Mouse (Mus musculus): Measurements from ENCODE around the gene Arid1b. TPM values are rescaled to one million over a fixed set of nuclear protein-coding genes. Genes with fewer than 3 reads are reported as not detected.

The Arid1b gene
- total and polyA plus RNA-seq, 3 experiments, result 11.6 to 49.1 (median 32.4) TPM

GRCm38 (mm10) chr17:5098727-5099126 is 104.6 kb downstream of the Arid1b start:
- H3K27me3 ChIP-seq (ENCODE audit: insufficient read depth, low read length), result no peaks in the 10 kb centered on the region
- ATAC-seq (ENCODE audit: extremely low read depth, insufficient number of reproducible peaks, low FRiP score, poor library complexity, severe bottlenecking) (peak; percentile 31; the same call in 1 of the 2 replicates), DNase-seq (ENCODE audit: low spot score) (peak; percentile 56)
- TF ChIP-seq POLR2AphosphoS5 (IDR thresholded peaks at IDR 0.05; ENCODE audit: insufficient replicate concordance, low read depth, low read length), result no peak
- TF ChIP-seq CTCF (IDR thresholded peaks at IDR 0.05; ENCODE audit: low read depth, low read length), result no peak
- no peak for TF ChIP-seq TAL1 (conservative IDR thresholded peaks at IDR 0.05; ENCODE audit: low read depth, low read length)
- TF ChIP-seq GATA1 (IDR thresholded peaks at IDR 0.05; ENCODE audit: borderline replicate concordance, low read length), result no peak
- no peak for TF ChIP-seq GATA2 (IDR thresholded peaks at IDR 0.05; ENCODE audit: borderline replicate concordance, low read depth, low read length)
- peak overlapping the region; percentile 52; the same call in 1 of the 2 replicates for H3K4me3 ChIP-seq (ENCODE audit: low read depth, low read length)
- no peaks in the 10 kb centered on the region for H3K9me3 ChIP-seq (replicated peaks)
- H3K4me1 ChIP-seq (ENCODE audit: insufficient read depth, low read depth, low read length), result peaks cover 66% of the 10 kb centered on the region
- H3K36me3 ChIP-seq (replicated peaks), result peaks cover 41% of the 10 kb centered on the region

DNA sequence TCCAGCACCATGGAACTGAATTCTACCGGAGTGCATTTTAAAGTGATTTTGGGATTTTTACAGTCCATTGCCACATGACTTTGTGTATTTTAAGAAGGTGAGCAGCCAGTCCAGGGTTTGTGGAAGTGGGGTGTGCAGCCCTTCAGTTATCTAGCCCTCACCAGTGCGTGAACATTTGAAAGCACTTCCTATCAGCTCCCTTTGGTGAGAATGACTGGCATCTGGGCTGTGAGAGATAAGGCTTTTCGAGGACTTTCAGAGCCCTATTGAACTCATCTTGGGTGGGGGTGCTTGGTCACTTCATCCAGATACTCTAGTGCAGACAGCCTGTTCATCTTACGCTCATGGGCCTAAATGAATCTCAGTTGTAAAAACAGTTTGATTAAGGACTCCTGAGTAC is 105.1 kb downstream of the Arid1b start:
- peak; percentile 96 for TF ChIP-seq TAL1 (conservative IDR thresholded peaks at IDR 0.05; ENCODE audit: low read depth, low read length)
- no peak for TF ChIP-seq CTCF (IDR thresholded peaks at IDR 0.05; ENCODE audit: low read depth, low read length)
- peak; percentile 69; the same call in 1 of the 2 replicates for TF ChIP-seq GATA2 (IDR thresholded peaks at IDR 0.05; ENCODE audit: borderline replicate concordance, low read depth, low read length)
- no peak for TF ChIP-seq GATA1 (IDR thresholded peaks at IDR 0.05; ENCODE audit: borderline replicate concordance, low read length)
- ATAC-seq (ENCODE audit: extremely low read depth, insufficient number of reproducible peaks, low FRiP score, poor library complexity, severe bottlenecking) (peak; percentile 93), DNase-seq (ENCODE audit: low spot score) (peak; percentile 79)
- Histone ChIP-seq H3K4me1 (ENCODE audit: insufficient read depth, low read depth, low read length) (peaks cover 66% of the 10 kb centered on the region), H3K36me3 (replicated peaks) (peaks cover 44% of the 10 kb centered on the region), H3K4me3 (ENCODE audit: low read depth, low read length) (peak overlapping the region; percentile 52; the same call in 1 of the 2 replicates), H3K27me3 (ENCODE audit: insufficient read depth, low read length) (no peaks in the 10 kb centered on the region), H3K9me3 (replicated peaks) (no peaks in the 10 kb centered on the region)

DNA sequence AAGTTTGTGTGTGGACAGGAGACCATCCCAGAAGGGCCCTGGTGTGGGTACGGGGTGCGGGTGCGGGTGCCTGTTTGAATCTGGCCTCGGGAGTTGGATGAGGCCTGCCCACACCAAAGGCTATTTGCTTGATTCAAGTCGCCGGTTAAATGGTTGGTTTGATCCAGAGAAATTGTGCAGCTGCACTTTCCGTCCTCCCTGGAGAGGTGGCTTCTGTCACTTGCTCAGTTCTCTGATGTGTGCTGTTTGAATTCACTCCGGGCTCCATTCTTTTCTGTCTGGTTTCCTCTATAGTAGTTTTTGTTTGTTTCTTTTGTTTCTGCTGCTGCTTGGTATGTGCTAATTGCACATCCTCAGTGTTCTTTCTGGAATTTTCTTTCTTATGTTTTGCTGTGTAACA is 107.0 kb downstream of the Arid1b start:
- Histone ChIP-seq H3K4me3 (ENCODE audit: low read depth, low read length) (no peak overlapping the region), H3K9me3 (replicated peaks) (no peaks in the 10 kb centered on the region), H3K4me1 (ENCODE audit: insufficient read depth, low read depth, low read length) (peaks cover 54% of the 10 kb centered on the region), H3K36me3 (replicated peaks) (peaks cover 51% of the 10 kb centered on the region), H3K27me3 (ENCODE audit: insufficient read depth, low read length) (no peaks in the 10 kb centered on the region)
- DNase-seq (ENCODE audit: low spot score) (no peak), ATAC-seq (ENCODE audit: extremely low read depth, insufficient number of reproducible peaks, low FRiP score, poor library complexity, severe bottlenecking) (no peak)
- TF ChIP-seq GATA1 (IDR thresholded peaks at IDR 0.05; ENCODE audit: borderline replicate concordance, low read length) (no peak), POLR2AphosphoS5 (IDR thresholded peaks at IDR 0.05; ENCODE audit: insufficient replicate concordance, low read depth, low read length) (no peak), TAL1 (conservative IDR thresholded peaks at IDR 0.05; ENCODE audit: low read depth, low read length) (no peak), GATA2 (IDR thresholded peaks at IDR 0.05; ENCODE audit: borderline replicate concordance, low read depth, low read length) (no peak), CTCF (IDR thresholded peaks at IDR 0.05; ENCODE audit: low read depth, low read length) (no peak)

DNA sequence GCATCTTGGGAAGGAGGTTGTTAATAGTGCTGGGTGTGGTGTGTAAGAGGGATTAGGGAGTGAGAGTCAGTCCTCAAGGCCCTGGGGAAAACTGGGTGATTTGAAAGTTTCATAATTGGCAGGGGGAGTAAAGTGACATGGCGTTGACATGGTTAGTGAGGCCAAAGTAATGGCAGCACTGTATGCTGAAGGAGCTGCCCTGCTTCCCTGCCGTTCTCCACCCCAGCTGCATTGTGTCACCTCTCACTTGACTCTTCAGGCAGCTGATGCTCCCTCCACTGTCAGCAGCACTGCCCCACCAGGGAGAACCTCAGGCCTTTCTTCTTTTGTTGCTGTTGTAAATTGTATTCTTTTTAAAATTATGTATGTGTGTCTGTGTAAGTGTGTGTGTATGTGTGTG is 107.8 kb downstream of the Arid1b start:
- Histone ChIP-seq H3K36me3 (replicated peaks) (peaks cover 53% of the 10 kb centered on the region), H3K4me1 (ENCODE audit: insufficient read depth, low read depth, low read length) (peaks cover 48% of the 10 kb centered on the region), H3K27me3 (ENCODE audit: insufficient read depth, low read length) (no peaks in the 10 kb centered on the region), H3K9me3 (replicated peaks) (no peaks in the 10 kb centered on the region), H3K4me3 (ENCODE audit: low read depth, low read length) (no peak overlapping the region)
- ATAC-seq (ENCODE audit: extremely low read depth, insufficient number of reproducible peaks, low FRiP score, poor library complexity, severe bottlenecking) (no peak), DNase-seq (ENCODE audit: low spot score) (no peak)
- TF ChIP-seq GATA2 (IDR thresholded peaks at IDR 0.05; ENCODE audit: borderline replicate concordance, low read depth, low read length), result no peak
- TF ChIP-seq CTCF (IDR thresholded peaks at IDR 0.05; ENCODE audit: low read depth, low read length), result no peak
- no peak for TF ChIP-seq POLR2AphosphoS5 (IDR thresholded peaks at IDR 0.05; ENCODE audit: insufficient replicate concordance, low read depth, low read length)
- no peak for TF ChIP-seq GATA1 (IDR thresholded peaks at IDR 0.05; ENCODE audit: borderline replicate concordance, low read length)
- TF ChIP-seq TAL1 (conservative IDR thresholded peaks at IDR 0.05; ENCODE audit: low read depth, low read length), result no peak

GRCm38 (mm10) chr17:5105746-5106145 is 111.6 kb downstream of the Arid1b start:
- ATAC-seq (ENCODE audit: extremely low read depth, insufficient number of reproducible peaks, low FRiP score, poor library complexity, severe bottlenecking) (no peak), DNase-seq (ENCODE audit: low spot score) (no peak)
- Histone ChIP-seq H3K4me1 (ENCODE audit: insufficient read depth, low read depth, low read length) (peaks cover 34% of the 10 kb centered on the region), H3K4me3 (ENCODE audit: low read depth, low read length) (no peak overlapping the region), H3K36me3 (replicated peaks) (peaks cover 62% of the 10 kb centered on the region), H3K27me3 (ENCODE audit: insufficient read depth, low read length) (no peaks in the 10 kb centered on the region), H3K9me3 (replicated peaks) (no peaks in the 10 kb centered on the region)
- TF ChIP-seq GATA1 (IDR thresholded peaks at IDR 0.05; ENCODE audit: borderline replicate concordance, low read length) (no peak), TAL1 (conservative IDR thresholded peaks at IDR 0.05; ENCODE audit: low read depth, low read length) (no peak), CTCF (IDR thresholded peaks at IDR 0.05; ENCODE audit: low read depth, low read length) (no peak), POLR2AphosphoS5 (IDR thresholded peaks at IDR 0.05; ENCODE audit: insufficient replicate concordance, low read depth, low read length) (no peak), GATA2 (IDR thresholded peaks at IDR 0.05; ENCODE audit: borderline replicate concordance, low read depth, low read length) (no peak)

DNA sequence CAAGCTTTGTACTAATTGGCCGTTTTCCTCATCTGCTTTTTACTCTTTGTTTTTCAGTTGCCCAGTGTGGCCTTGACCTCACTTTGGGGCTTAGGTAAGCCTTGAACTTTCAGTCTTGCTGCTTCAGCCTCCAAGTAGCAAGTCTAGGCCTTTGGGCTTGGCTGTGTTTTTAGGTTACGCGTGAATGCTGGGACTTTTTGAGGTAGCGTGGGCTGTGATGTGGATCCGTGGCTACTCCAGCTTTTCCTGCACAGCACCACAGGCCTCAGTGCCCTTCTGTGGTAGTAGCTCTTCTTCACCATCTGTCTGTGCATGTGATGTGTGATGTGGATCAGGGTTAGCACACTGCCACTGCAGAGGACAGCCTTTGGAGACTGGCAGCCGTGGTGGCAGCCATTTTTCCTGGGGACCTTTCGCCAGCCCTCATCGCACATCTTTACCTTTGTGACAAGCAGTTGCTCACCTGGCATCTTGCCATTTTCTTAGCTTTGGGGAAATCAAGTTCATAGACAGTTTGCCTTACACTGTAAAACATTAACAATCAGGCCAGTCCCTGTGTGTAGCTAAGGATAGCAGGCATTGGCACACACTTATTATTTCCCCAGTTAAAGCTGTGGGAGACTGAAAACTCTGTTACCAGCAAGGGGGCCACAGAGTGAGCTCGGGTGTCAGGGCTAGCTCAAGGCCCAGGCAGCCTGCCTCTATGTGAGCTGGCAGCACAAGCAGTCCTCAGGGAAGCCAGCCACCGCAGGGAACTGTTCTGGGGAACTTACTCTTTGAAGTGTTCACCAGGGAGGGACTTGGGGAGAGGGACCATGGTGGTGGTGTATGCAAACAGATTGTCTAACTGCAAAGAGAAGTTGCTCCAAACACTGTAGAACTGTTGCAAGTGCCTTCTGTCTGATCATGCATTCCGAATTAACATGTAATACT is 112.4 kb downstream of the Arid1b start:
- peaks cover 63% of the 10 kb centered on the region for H3K36me3 ChIP-seq (replicated peaks)
- ATAC-seq (ENCODE audit: extremely low read depth, insufficient number of reproducible peaks, low FRiP score, poor library complexity, severe bottlenecking) (no peak), DNase-seq (ENCODE audit: low spot score) (no peak)
- H3K9me3 ChIP-seq (replicated peaks), result no peaks in the 10 kb centered on the region
- no peaks in the 10 kb centered on the region for H3K27me3 ChIP-seq (ENCODE audit: insufficient read depth, low read length)
- H3K4me3 ChIP-seq (ENCODE audit: low read depth, low read length), result no peak overlapping the region
- peaks cover 30% of the 10 kb centered on the region for H3K4me1 ChIP-seq (ENCODE audit: insufficient read depth, low read depth, low read length)
- TF ChIP-seq GATA2 (IDR thresholded peaks at IDR 0.05; ENCODE audit: borderline replicate concordance, low read depth, low read length), result no peak
- no peak for TF ChIP-seq TAL1 (conservative IDR thresholded peaks at IDR 0.05; ENCODE audit: low read depth, low read length)
- no peak for TF ChIP-seq POLR2AphosphoS5 (IDR thresholded peaks at IDR 0.05; ENCODE audit: insufficient replicate concordance, low read depth, low read length)
- TF ChIP-seq GATA1 (IDR thresholded peaks at IDR 0.05; ENCODE audit: borderline replicate concordance, low read length), result no peak
- no peak for TF ChIP-seq CTCF (IDR thresholded peaks at IDR 0.05; ENCODE audit: low read depth, low read length)
